Mouse (Mus musculus) MEL (cell line): ENCODE results near the gene Tango2. TPM values are rescaled to one million over a fixed set of nuclear protein-coding genes. Genes with fewer than 3 reads are reported as not detected.

ENCODE experiments used
- DNase-seq: peaks from one replicate; pipeline ENCODE4 v3.0.0; 2011; ENCODE audit warnings: low read depth, low spot score
- H3K27ac ChIP-seq: 2 replicates; pipeline ENCODE4 v1.5.1; 2012; ENCODE audit warnings: low read depth, mild to moderate bottlenecking, control low read depth, low read length, moderate library complexity; ENCODE audit not compliant: control insufficient read depth
- H3K27me3 ChIP-seq, 2 experiments: fragments of 150-350 bp in 1 of 2; sonication (generic) in 1 of 2; 2 replicates each; pipeline ENCODE4 v1.6.1; 2012; ENCODE audit warnings: low read length in 2 of 2, mild to moderate bottlenecking in 2 of 2, improper control_type of control experiment in 1 of 2, moderate library complexity in 1 of 2; ENCODE audit not compliant: insufficient read depth in 2 of 2, control insufficient read depth in 1 of 2
- H3K36me3 ChIP-seq, 2 experiments: 2 replicates each; pipeline ENCODE4 v1.6.1; 2012 to 2014; ENCODE audit warnings: low read length in 2 of 2, improper control_type of control experiment in 1 of 2, inconsistent platforms in 1 of 2, mild to moderate bottlenecking in 1 of 2; ENCODE audit not compliant: insufficient read depth in 2 of 2, control insufficient read depth in 1 of 2
- H3K4me1 ChIP-seq, 2 experiments: fragments of 150-350 bp in 1 of 2; sonication (generic) in 1 of 2; 2 replicates each; pipeline ENCODE4 v1.6.1; 2012; ENCODE audit warnings: low read length in 2 of 2, improper control_type of control experiment in 1 of 2, mild to moderate bottlenecking in 1 of 2; ENCODE audit not compliant: insufficient read depth in 2 of 2, control insufficient read depth in 1 of 2
- H3K4me3 ChIP-seq, 2 experiments: fragments of 150-350 bp in 1 of 2; sonication (generic) in 1 of 2; 2 replicates each; pipeline ENCODE4 v1.5.1; 2012; ENCODE audit warnings: low read depth in 2 of 2, low read length in 2 of 2, mild to moderate bottlenecking in 2 of 2, moderate library complexity in 2 of 2, control low read depth in 1 of 2, improper control_type of control experiment in 1 of 2; ENCODE audit not compliant: control insufficient read depth in 1 of 2, insufficient read depth in 1 of 2
- H3K79me2 ChIP-seq: 2 replicates; pipeline ENCODE4 v1.6.1; 2012; ENCODE audit warnings: mild to moderate bottlenecking, low read length, moderate library complexity; ENCODE audit not compliant: control insufficient read depth, poor library complexity, insufficient read depth
- H3K9ac ChIP-seq: 2 replicates; pipeline ENCODE4 v1.6.1; 2012; ENCODE audit warnings: low read depth, mild to moderate bottlenecking, control low read depth, low read length, moderate library complexity; ENCODE audit not compliant: control insufficient read depth, poor library complexity, severe bottlenecking
- H3K9me3 ChIP-seq: fragments of 150-350 bp; sonication (generic); replicated peaks from 2 replicates; pipeline ENCODE4 v1.6.1; 2012; ENCODE audit warnings: mild to moderate bottlenecking, low read length, improper control_type of control experiment, moderate library complexity; ENCODE audit not compliant: insufficient read depth
- BHLHE40 ChIP-seq: IDR thresholded peaks from 2 replicates; pipeline ENCODE4 v1.6.1; 2012; ENCODE audit warnings: low read depth, mild to moderate bottlenecking, inconsistent platforms, low read length, improper control_type of control experiment, borderline replicate concordance
- CHD1 ChIP-seq: IDR thresholded peaks from 2 replicates; pipeline ENCODE4 v1.6.1; 2012; ENCODE audit warnings: low read depth, mild to moderate bottlenecking, inconsistent platforms, low read length, improper control_type of control experiment
- CHD2 ChIP-seq: IDR thresholded peaks from 2 replicates; pipeline ENCODE4 v1.6.1; 2011; ENCODE audit warnings: low read length, improper control_type of control experiment
- CTCF ChIP-seq, 3 experiments: IDR thresholded peaks in 2 of 3; conservative IDR thresholded peaks in 1 of 3; 2 replicates each; pipeline ENCODE4 v1.5.1; 2011 to 2012; ENCODE audit warnings: low read length in 3 of 3, low read depth in 2 of 3, mild to moderate bottlenecking in 2 of 3, improper control_type of control experiment in 1 of 3, inconsistent platforms in 1 of 3, mixed read lengths in 1 of 3, moderate library complexity in 1 of 3; ENCODE audit not compliant: control insufficient read depth in 1 of 3, insufficient read depth in 1 of 3, poor library complexity in 1 of 3, severe bottlenecking in 1 of 3
- E2F4 ChIP-seq: IDR thresholded peaks from 2 replicates; pipeline ENCODE4 v1.6.1; 2011; ENCODE audit warnings: low read depth, low read length, improper control_type of control experiment, borderline replicate concordance
- EP300 ChIP-seq, 2 experiments: IDR thresholded peaks; 2 replicates each; pipeline ENCODE4 v1.6.1; 2011; ENCODE audit warnings: improper control_type of control experiment in 2 of 2, low read length in 2 of 2, low read depth in 1 of 2, mild to moderate bottlenecking in 1 of 2
- ETS1 ChIP-seq: IDR thresholded peaks from 2 replicates; pipeline ENCODE4 v1.6.1; 2012; ENCODE audit warnings: low read depth, mild to moderate bottlenecking, inconsistent platforms, low read length, improper control_type of control experiment, moderate library complexity
- GABPA ChIP-seq: IDR thresholded peaks from 2 replicates; pipeline ENCODE4 v1.6.1; 2012; ENCODE audit warnings: low read depth, mild to moderate bottlenecking, inconsistent platforms, low read length, improper control_type of control experiment, moderate library complexity
- GATA1 ChIP-seq: IDR thresholded peaks from 2 replicates; pipeline ENCODE4 v1.6.1; 2011; ENCODE audit warnings: low read depth, low read length, improper control_type of control experiment
- HCFC1 ChIP-seq: IDR thresholded peaks from 2 replicates; pipeline ENCODE4 v1.6.1; 2012; ENCODE audit warnings: low read depth, mild to moderate bottlenecking, inconsistent platforms, low read length, improper control_type of control experiment, moderate library complexity
- JUND ChIP-seq: IDR thresholded peaks from 2 replicates; pipeline ENCODE4 v1.6.1; 2011; ENCODE audit warnings: low read depth, mild to moderate bottlenecking, improper control_type of control experiment, low read length
- KAT2A ChIP-seq: conservative IDR thresholded peaks from 2 replicates; pipeline ENCODE4 v1.6.1; 2012; ENCODE audit warnings: low read depth, low read length, improper control_type of control experiment, inconsistent platforms
- MAFK ChIP-seq: IDR thresholded peaks from 2 replicates; pipeline ENCODE4 v1.6.1; 2011; ENCODE audit warnings: low read depth, mild to moderate bottlenecking, low read length, improper control_type of control experiment, borderline replicate concordance
- MAX ChIP-seq: IDR thresholded peaks from 2 replicates; pipeline ENCODE4 v1.6.1; 2011; ENCODE audit warnings: low read length, improper control_type of control experiment
- MAZ ChIP-seq: IDR thresholded peaks from 2 replicates; pipeline ENCODE4 v1.6.1; 2012; ENCODE audit warnings: low read depth, mild to moderate bottlenecking, inconsistent platforms, low read length, improper control_type of control experiment
- MEF2A ChIP-seq: IDR thresholded peaks from 2 replicates; pipeline ENCODE4 v1.6.1; 2014; ENCODE audit warnings: low read depth, mild to moderate bottlenecking, inconsistent platforms, low read length, improper control_type of control experiment; ENCODE audit not compliant: poor library complexity, insufficient replicate concordance, severe bottlenecking; ENCODE audit errors: extremely low read depth
- MXI1 ChIP-seq: IDR thresholded peaks from 2 replicates; pipeline ENCODE4 v1.6.1; 2011; ENCODE audit warnings: mild to moderate bottlenecking, low read depth, low read length, improper control_type of control experiment
- MYB ChIP-seq: IDR thresholded peaks from 2 replicates; pipeline ENCODE4 v1.6.1; 2011; ENCODE audit warnings: mild to moderate bottlenecking, low read depth, low read length, improper control_type of control experiment
- MYC ChIP-seq: IDR thresholded peaks from 2 replicates; pipeline ENCODE4 v1.6.1; 2011; ENCODE audit warnings: low read depth, mild to moderate bottlenecking, low read length, improper control_type of control experiment, moderate library complexity
- NELFE ChIP-seq: IDR thresholded peaks from 2 replicates; pipeline ENCODE4 v1.6.1; 2011; ENCODE audit warnings: low read depth, low read length, improper control_type of control experiment
- NRF1 ChIP-seq: IDR thresholded peaks from 2 replicates; pipeline ENCODE4 v1.6.1; 2014; ENCODE audit warnings: low read depth, mild to moderate bottlenecking, inconsistent platforms, low read length, improper control_type of control experiment, moderate library complexity; ENCODE audit not compliant: poor library complexity, insufficient read depth, severe bottlenecking
- POLR2A ChIP-seq, 2 experiments: IDR thresholded peaks; 2 replicates each; pipeline ENCODE4 v1.6.1; 2011 to 2012; ENCODE audit warnings: low read length in 2 of 2, mild to moderate bottlenecking in 2 of 2, control low read depth in 1 of 2, improper control_type of control experiment in 1 of 2, low read depth in 1 of 2, moderate library complexity in 1 of 2; ENCODE audit not compliant: control insufficient read depth in 1 of 2, insufficient read depth in 1 of 2, poor library complexity in 1 of 2
- POLR2AphosphoS2 ChIP-seq: IDR thresholded peaks from 2 replicates; pipeline ENCODE4 v1.6.1; 2011; ENCODE audit warnings: low read length, improper control_type of control experiment
- POLR2AphosphoS5 ChIP-seq: IDR thresholded peaks from 2 replicates; pipeline ENCODE4 v1.6.1; 2012; ENCODE audit warnings: low read depth, borderline replicate concordance, mild to moderate bottlenecking, inconsistent platforms, low read length, moderate library complexity, mixed read lengths
- RCOR1 ChIP-seq: IDR thresholded peaks from 2 replicates; pipeline ENCODE4 v1.6.1; 2012; ENCODE audit warnings: low read depth, mild to moderate bottlenecking, inconsistent platforms, low read length, improper control_type of control experiment
- SIN3A ChIP-seq: IDR thresholded peaks from 2 replicates; pipeline ENCODE4 v1.6.1; 2012; ENCODE audit warnings: low read length, improper control_type of control experiment, inconsistent platforms
- SMC3 ChIP-seq: IDR thresholded peaks from 2 replicates; pipeline ENCODE4 v1.6.1; 2011; ENCODE audit warnings: low read depth, low read length, improper control_type of control experiment
- TAL1 ChIP-seq: IDR thresholded peaks from 2 replicates; pipeline ENCODE4 v1.6.1; 2012; ENCODE audit warnings: mild to moderate bottlenecking, inconsistent platforms, low read length, moderate library complexity, mixed read lengths
- TBP ChIP-seq: IDR thresholded peaks from 2 replicates; pipeline ENCODE4 v1.8.0; 2011; ENCODE audit warnings: low read depth, low read length, improper control_type of control experiment
- TCF12 ChIP-seq: IDR thresholded peaks from 2 replicates; pipeline ENCODE4 v1.6.1; 2014; ENCODE audit warnings: low read depth, mild to moderate bottlenecking, inconsistent platforms, low read length, improper control_type of control experiment, moderate library complexity
- UBTF ChIP-seq: IDR thresholded peaks from 2 replicates; pipeline ENCODE4 v1.6.1; 2012; ENCODE audit warnings: low read depth, mild to moderate bottlenecking, inconsistent platforms, low read length, improper control_type of control experiment, moderate library complexity, borderline replicate concordance; ENCODE audit not compliant: insufficient read depth
- USF1 ChIP-seq: IDR thresholded peaks from 2 replicates; pipeline ENCODE4 v1.6.1; 2014; ENCODE audit warnings: low read depth, mild to moderate bottlenecking, inconsistent platforms, low read length, improper control_type of control experiment, moderate library complexity
- USF2 ChIP-seq, 2 experiments: IDR thresholded peaks; 2 replicates each; pipeline ENCODE4 v1.6.1; 2011 to 2012; ENCODE audit warnings: improper control_type of control experiment in 2 of 2, low read length in 2 of 2, borderline replicate concordance in 1 of 2, inconsistent platforms in 1 of 2, low read depth in 1 of 2, mild to moderate bottlenecking in 1 of 2; ENCODE audit not compliant: insufficient read depth in 1 of 2
- ZC3H11A ChIP-seq: IDR thresholded peaks from 2 replicates; pipeline ENCODE4 v1.6.1; 2012; ENCODE audit warnings: low read depth, mild to moderate bottlenecking, inconsistent platforms, low read length, improper control_type of control experiment
- ZKSCAN1 ChIP-seq: IDR thresholded peaks from 2 replicates; pipeline ENCODE4 v1.6.1; 2012; ENCODE audit warnings: low read depth, mild to moderate bottlenecking, inconsistent platforms, low read length, improper control_type of control experiment, moderate library complexity
- ZMIZ1 ChIP-seq: IDR thresholded peaks from 2 replicates; pipeline ENCODE4 v1.6.1; 2012; ENCODE audit warnings: low read depth, mild to moderate bottlenecking, inconsistent platforms, low read length, improper control_type of control experiment, moderate library complexity
- ZNF384 ChIP-seq: IDR thresholded peaks from 2 replicates; pipeline ENCODE4 v1.6.1; 2012; ENCODE audit warnings: low read depth, mild to moderate bottlenecking, inconsistent platforms, low read length, improper control_type of control experiment
- polyA plus RNA-seq, 2 experiments: library from polyadenylated mRNA; stranded (reverse) in 1 of 2; unstranded in 1 of 2; fragments of >175 nt in 1 of 2; fragments of >200 nt in 1 of 2; gene quantifications; 2 replicates each; pipeline versions ENCODE4 v1.2.1 to v1.2.4; 2012; ENCODE audit warnings: low replicate concordance in 2 of 2, low read depth in 1 of 2; ENCODE audit not compliant: insufficient read length in 2 of 2, insufficient read depth in 1 of 2, missing spikeins in 1 of 2
- total RNA-seq: library from RNA; depleted of rRNA; stranded (reverse); fragments of 300-350 nt; gene quantifications from 2 replicates; pipeline ENCODE4 v1.2.3, GENCODE M21; 2012

Gene Tango2
- total and polyA plus RNA-seq, 3 experiments: 55.9 to 98.3 TPM; not detected in 1

GRCm38 (mm10) chr16:18288581-18289061 is 59.3 kb downstream of the Tango2 start:
- H3K4me1 ChIP-seq: peaks cover 13% of the 10 kb centered on the region in 2 experiments; a peak in 3 of 4 replicates
- H3K4me3 ChIP-seq: peak overlapping the region; percentile 78 to 82
- peaks cover 12 to 17% of the 10 kb centered on the region in 2 experiments for H3K36me3 ChIP-seq
- no peaks in the 10 kb centered on the region for H3K9me3 ChIP-seq
- H3K79me2 ChIP-seq: peaks cover 43% of the 10 kb centered on the region
- H3K9ac ChIP-seq: peak overlapping the region; percentile 97
- peak overlapping the region; percentile 87 for H3K27ac ChIP-seq
- peak; percentile 71 for DNase-seq
- no peaks in the 10 kb centered on the region for H3K27me3 ChIP-seq
- TF ChIP-seq MAFK: no peak
- TF ChIP-seq EP300 (IDR thresholded peaks at IDR 0.05; ENCODE audit: low read depth in 1 of 2, low read length in 2 of 2): peak in 1 of 2 experiments; percentile 20; a peak in 1 of 4 replicates
- TF ChIP-seq BHLHE40: no peak
- no peak for TF ChIP-seq POLR2A (IDR thresholded peaks at IDR 0.05; ENCODE audit: control insufficient read depth in 1 of 2, insufficient read depth in 1 of 2, low read depth in 1 of 2, low read length in 2 of 2, poor library complexity in 1 of 2)
- no peak for TF ChIP-seq SMC3
- peak; percentile 90 for TF ChIP-seq MXI1
- no peak for TF ChIP-seq USF2 (IDR thresholded peaks at IDR 0.05; ENCODE audit: borderline replicate concordance in 1 of 2, insufficient read depth in 1 of 2, low read depth in 1 of 2, low read length in 2 of 2)
- no peak for TF ChIP-seq CHD1
- peak; percentile 72 for TF ChIP-seq SIN3A
- no peak for TF ChIP-seq POLR2AphosphoS2
- TF ChIP-seq GATA1: 0 out of 2 replicates have a peak, but pooled peaks have one; percentile 8
- TF ChIP-seq ETS1: peak; percentile 51
- TF ChIP-seq MYC: no peak
- TF ChIP-seq RCOR1: no peak
- TF ChIP-seq MAZ: peak; percentile 80
- TF ChIP-seq POLR2AphosphoS5: no peak
- peak; percentile 13; the same call in 1 of the 2 replicates for TF ChIP-seq TAL1
- TF ChIP-seq UBTF: peak; percentile 96; the same call in 1 of the 2 replicates
- peak; percentile 18; the same call in 1 of the 2 replicates for TF ChIP-seq ZMIZ1
- no peak for TF ChIP-seq GABPA
- TF ChIP-seq KAT2A: 0 out of 2 replicates have a peak, but pooled peaks have one; percentile 30
- TF ChIP-seq NELFE: 0 out of 2 replicates have a peak, but pooled peaks have one; percentile 9
- no peak for TF ChIP-seq CTCF (IDR thresholded peaks at IDR 0.05 in 2 of 3, conservative IDR thresholded peaks at IDR 0.05 in 1 of 3; ENCODE audit: control insufficient read depth in 1 of 3, insufficient read depth in 1 of 3, low read depth in 2 of 3, low read length in 3 of 3, poor library complexity in 1 of 3, severe bottlenecking in 1 of 3)
- TF ChIP-seq TBP: 0 out of 2 replicates have a peak, but pooled peaks have one; percentile 34
- TF ChIP-seq NRF1: no peak
- no peak for TF ChIP-seq MYB
- peak; percentile 61 for TF ChIP-seq MAX
- no peak for TF ChIP-seq JUND
- no peak for TF ChIP-seq HCFC1
- TF ChIP-seq MEF2A: no peak
- TF ChIP-seq ZC3H11A: no peak
- no peak for TF ChIP-seq USF1
- TF ChIP-seq ZKSCAN1: no peak
- no peak for TF ChIP-seq ZNF384
- TF ChIP-seq E2F4: no peak
- no peak for TF ChIP-seq CHD2
- no peak for TF ChIP-seq TCF12
